Mouse (Mus musculus) MEL (cell line): ENCODE data around the gene Stag1.

Experiments
- CHD2 ChIP-seq: IDR thresholded peaks from 2 replicates; pipeline ENCODE4 v1.6.1; 2011; ENCODE audit warnings: low read length, improper control_type of control experiment
- JUND ChIP-seq: IDR thresholded peaks from 2 replicates; pipeline ENCODE4 v1.6.1; 2011; ENCODE audit warnings: low read depth, mild to moderate bottlenecking, improper control_type of control experiment, low read length
- MAFK ChIP-seq: IDR thresholded peaks from 2 replicates; pipeline ENCODE4 v1.6.1; 2011; ENCODE audit warnings: low read depth, mild to moderate bottlenecking, low read length, improper control_type of control experiment, borderline replicate concordance
- POLR2A ChIP-seq, 2 experiments: IDR thresholded peaks; 2 replicates each; pipeline ENCODE4 v1.6.1; 2011 to 2012; ENCODE audit warnings: low read length in 2 of 2, mild to moderate bottlenecking in 2 of 2, control low read depth in 1 of 2, improper control_type of control experiment in 1 of 2, low read depth in 1 of 2, moderate library complexity in 1 of 2; ENCODE audit not compliant: control insufficient read depth in 1 of 2, insufficient read depth in 1 of 2, poor library complexity in 1 of 2
- USF1 ChIP-seq: IDR thresholded peaks from 2 replicates; pipeline ENCODE4 v1.6.1; 2014; ENCODE audit warnings: low read depth, mild to moderate bottlenecking, inconsistent platforms, low read length, improper control_type of control experiment, moderate library complexity
- ZC3H11A ChIP-seq: IDR thresholded peaks from 2 replicates; pipeline ENCODE4 v1.6.1; 2012; ENCODE audit warnings: low read depth, mild to moderate bottlenecking, inconsistent platforms, low read length, improper control_type of control experiment

DNA sequence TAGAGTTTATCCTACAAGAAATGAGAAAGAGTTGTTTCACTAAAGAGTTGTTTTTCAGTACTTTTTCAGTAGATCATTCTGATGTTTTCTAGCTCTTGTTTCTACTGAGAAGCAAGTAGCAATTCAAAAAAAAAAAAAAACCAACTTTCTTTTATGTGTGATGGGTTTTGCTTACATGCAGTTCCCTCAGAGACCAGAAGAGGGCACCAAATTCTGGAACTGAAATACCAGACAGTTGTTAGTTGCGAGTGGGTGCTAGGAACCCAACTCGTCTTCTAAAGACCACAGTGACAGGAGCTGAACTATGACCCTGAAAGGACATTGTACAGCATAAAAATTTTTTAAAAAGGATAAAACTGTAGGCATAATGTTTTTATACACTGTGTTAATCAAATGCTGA, 49.3 kb upstream of the Stag1 start:
- TF ChIP-seq POLR2A (IDR thresholded peaks at IDR 0.05; ENCODE audit: control insufficient read depth in 1 of 2, insufficient read depth in 1 of 2, low read depth in 1 of 2, low read length in 2 of 2, poor library complexity in 1 of 2) = no peak
- no peak for TF ChIP-seq CHD2
- peak; percentile 33 for TF ChIP-seq ZC3H11A
- no peak for TF ChIP-seq USF1
- TF ChIP-seq MAFK = no peak
- TF ChIP-seq JUND = no peak
